Mouse (Mus musculus) lung, postnatal 0 days (tissue): Measurements from ENCODE around the gene Tph2. TPM values are rescaled to one million over a fixed set of nuclear protein-coding genes. Genes with fewer than 3 reads are reported as not detected.

ENCODE experiments used
- ATAC-seq: fragments of 200-750 bp; cut with Nextera tagmentation; 2 replicates; pipeline ENCODE4 v1.8.0; 2017; ENCODE audit warnings: moderate library complexity
- DNase-seq: peaks from one replicate; pipeline ENCODE4 v3.0.0-alpha.2; 2016; ENCODE audit warnings: low spot score
- H3K27ac ChIP-seq: fragments of 300-500 bp; sonication (generic); 2 replicates; pipeline ENCODE4 v1.5.1; 2014; ENCODE audit warnings: antibody characterized with exemption, mild to moderate bottlenecking, low read length, mixed read lengths
- H3K27me3 ChIP-seq: fragments of 300-500 bp; sonication (generic); replicated peaks from 2 replicates; pipeline ENCODE4 v1.6.1; 2014; ENCODE audit warnings: low read length, mixed read lengths; ENCODE audit not compliant: insufficient read depth
- H3K36me3 ChIP-seq: fragments of 300-500 bp; sonication (generic); 2 replicates; pipeline ENCODE4 v1.6.1; 2014; ENCODE audit warnings: low read length, mixed read lengths; ENCODE audit not compliant: insufficient read depth
- H3K4me1 ChIP-seq: fragments of 300-500 bp; sonication (generic); 2 replicates; pipeline ENCODE4 v1.6.1; 2014; ENCODE audit warnings: antibody characterized with exemption, low read depth, low read length, mixed read lengths; ENCODE audit not compliant: insufficient read depth
- H3K4me2 ChIP-seq: fragments of 300-500 bp; sonication (generic); replicated peaks from 2 replicates; pipeline ENCODE4 v1.6.1; 2014; ENCODE audit warnings: low read depth, mild to moderate bottlenecking, low read length, moderate library complexity, mixed read lengths
- H3K4me3 ChIP-seq: fragments of 300-500 bp; sonication (generic); 2 replicates; pipeline ENCODE4 v1.5.1; 2014; ENCODE audit warnings: low read depth, low read length
- H3K9ac ChIP-seq: fragments of 300-500 bp; sonication (generic); replicated peaks from 2 replicates; pipeline ENCODE4 v1.6.1; 2014; ENCODE audit warnings: low read depth, mild to moderate bottlenecking
- H3K9me3 ChIP-seq: fragments of 300-500 bp; sonication (generic); 2 replicates; pipeline ENCODE4 v1.6.1; 2016; ENCODE audit warnings: low read length, mixed read lengths
- CTCF ChIP-seq: IDR thresholded peaks from 2 replicates; pipeline ENCODE4 v1.5.1; 2016; ENCODE audit warnings: antibody characterized with exemption, mild to moderate bottlenecking
- EP300 ChIP-seq: IDR thresholded peaks from 2 replicates; pipeline ENCODE4 v1.6.1; 2016; ENCODE audit warnings: antibody characterized with exemption, mild to moderate bottlenecking, control low read depth
- WGBS: fragments of 180-500 bp; shearing (Covaris S2); extraction: QIAGEN DNeasy Blood & Tissue Kit; methylation state at CpG from one replicate; pipeline ENCODE4 v1.1.7; 2014; 5-methylcytosine and 5-hydroxymethylcytosine counted together
- polyA plus RNA-seq: library from polyadenylated mRNA; unstranded; fragments of >200 nt; fragmentation: Nextera tagmentation; extraction: Ambion mirVana; gene quantifications from 2 replicates; pipeline ENCODE4 v1.2.1, GENCODE M21; 2015

Gene Tph2
- polyA plus RNA-seq, 1 experiment from 2014 or later = 0.05 TPM

DNA sequence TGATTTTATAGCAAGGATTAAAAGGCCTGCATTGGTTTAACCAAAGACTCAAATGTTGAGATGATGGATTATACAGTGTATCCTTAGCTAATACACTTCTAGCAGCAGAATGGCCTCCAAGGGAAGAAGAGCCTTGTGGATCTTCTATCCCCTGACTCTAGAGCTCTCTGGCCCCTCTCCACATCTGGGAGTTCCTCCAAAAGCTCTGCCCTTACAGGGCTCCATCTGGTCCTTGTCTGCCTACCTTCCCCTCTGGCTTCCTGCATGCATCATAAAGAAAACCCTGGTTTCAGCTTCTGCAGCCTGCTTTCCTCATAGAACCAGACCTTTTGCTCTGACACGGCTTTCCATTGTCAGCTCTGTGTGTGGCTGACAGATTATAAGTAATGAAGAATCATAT lies 88.6 kb downstream of the Tph2 start:
- WGBS = 43% methylated on average over 1 of the region's 1 CpGs

GRCm38 (mm10) chr10:115078232-115078631 lies 106.6 kb downstream of the Tph2 start:
- no peaks in the 10 kb centered on the region for H3K27me3 ChIP-seq
- no peak for TF ChIP-seq EP300
- no peak for TF ChIP-seq CTCF
- 62% methylated on average over 3 of the region's 3 CpGs for WGBS
- H3K4me3 ChIP-seq = no peak overlapping the region
- no peak overlapping the region for H3K4me2 ChIP-seq
- H3K27ac ChIP-seq = no peak overlapping the region
- no peak for DNase-seq
- ATAC-seq = no peak
- H3K9me3 ChIP-seq = no peaks in the 10 kb centered on the region
- no peaks in the 10 kb centered on the region for H3K4me1 ChIP-seq
- H3K36me3 ChIP-seq = no peaks in the 10 kb centered on the region
- no peak overlapping the region for H3K9ac ChIP-seq

More for the DNA sequence above, 88.6 kb downstream of the Tph2 start:
- Histone ChIP-seq H3K4me2 (no peak overlapping the region), H3K27me3 (no peaks in the 10 kb centered on the region), H3K36me3 (no peaks in the 10 kb centered on the region), H3K27ac (no peak overlapping the region), H3K4me3 (no peak overlapping the region), H3K9me3 (no peaks in the 10 kb centered on the region), H3K9ac (no peak overlapping the region), H3K4me1 (no peaks in the 10 kb centered on the region)
- TF ChIP-seq CTCF = no peak
- TF ChIP-seq EP300 = no peak
- ATAC-seq (no peak), DNase-seq (no peak)

DNA sequence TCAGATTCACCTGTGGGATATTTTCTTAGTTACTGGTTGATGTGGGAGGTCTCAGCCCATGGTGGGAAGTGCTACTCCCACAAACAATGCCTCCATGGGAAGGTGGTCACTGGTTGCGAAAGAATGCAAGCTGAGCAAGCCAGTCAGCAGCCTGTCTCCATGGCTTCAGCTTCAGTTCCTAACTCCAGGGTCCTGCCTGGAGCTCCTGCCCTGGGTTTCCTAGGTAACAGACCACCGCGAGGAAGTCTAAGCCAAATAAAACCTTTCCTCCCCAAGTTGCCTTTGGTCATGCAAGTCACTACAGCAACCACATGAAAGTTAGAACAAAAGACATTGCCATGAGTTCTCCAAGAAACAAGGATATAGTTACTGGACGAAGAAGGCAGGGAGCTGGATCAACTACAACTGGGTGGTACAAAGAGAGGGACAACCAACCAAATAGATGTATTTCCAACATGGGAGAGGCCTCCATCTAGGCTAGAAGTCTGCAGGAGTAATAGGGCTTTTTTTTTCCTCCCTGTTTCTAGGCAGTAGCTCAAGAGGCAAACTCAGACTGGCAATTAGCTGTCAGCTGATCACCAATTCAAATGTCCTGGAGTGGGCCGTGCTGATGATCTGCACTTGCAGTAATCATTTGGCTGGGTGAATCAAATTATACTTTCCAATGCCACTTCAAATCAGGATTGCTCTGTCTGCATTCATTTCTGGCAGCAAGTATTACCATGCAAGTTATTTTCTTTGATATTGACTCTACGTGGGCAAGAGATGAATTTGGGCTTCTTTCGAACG lies 115.5 kb downstream of the Tph2 start:
- ATAC-seq (no peak), DNase-seq (no peak)
- Histone ChIP-seq H3K4me1 (no peaks in the 10 kb centered on the region), H3K4me3 (no peak overlapping the region), H3K4me2 (no peak overlapping the region), H3K36me3 (no peaks in the 10 kb centered on the region), H3K9ac (no peak overlapping the region), H3K9me3 (no peaks in the 10 kb centered on the region), H3K27ac (no peak overlapping the region), H3K27me3 (no peaks in the 10 kb centered on the region)
- 82% methylated on average over 8 of the region's 8 CpGs for WGBS
- TF ChIP-seq EP300 (no peak), CTCF (no peak)

DNA sequence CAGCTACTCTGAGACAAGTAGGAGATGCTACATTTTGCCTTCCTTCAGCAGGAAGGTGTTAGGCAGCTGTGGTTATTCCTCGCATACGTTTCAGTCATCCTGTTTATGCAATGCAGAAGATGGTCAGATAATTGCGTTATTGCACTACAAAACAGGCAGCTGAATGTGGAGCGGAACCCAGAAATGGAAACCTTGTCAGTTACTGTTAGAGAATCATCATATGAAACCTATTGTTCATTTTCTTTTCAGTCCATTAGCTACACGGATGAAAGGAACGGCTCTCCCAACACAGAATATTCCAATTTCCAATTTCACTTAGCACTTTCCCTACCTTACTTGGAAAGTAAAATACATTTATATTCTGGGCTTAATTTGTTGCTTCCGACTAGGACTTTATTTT lies 120.9 kb downstream of the Tph2 start:
- ATAC-seq = no peak
- H3K36me3 ChIP-seq = no peaks in the 10 kb centered on the region
- H3K9me3 ChIP-seq = no peaks in the 10 kb centered on the region
- H3K4me3 ChIP-seq = no peak overlapping the region
- TF ChIP-seq EP300 (no peak), CTCF (no peak)
- H3K4me1 ChIP-seq = no peaks in the 10 kb centered on the region
- H3K27me3 ChIP-seq = no peaks in the 10 kb centered on the region
- H3K9ac ChIP-seq = no peak overlapping the region
- 66% methylated on average over 7 of the region's 7 CpGs for WGBS
- H3K4me2 ChIP-seq = no peak overlapping the region
- no peak for DNase-seq
- no peak overlapping the region for H3K27ac ChIP-seq

- no peaks in the 10 kb centered on the region for H3K9me3 ChIP-seq
- ATAC-seq = no peak
- H3K27ac ChIP-seq = no peak overlapping the region
- no peak overlapping the region for H3K9ac ChIP-seq
- no peak for TF ChIP-seq EP300
- no peak for TF ChIP-seq CTCF
- no peaks in the 10 kb centered on the region for H3K36me3 ChIP-seq
- no peaks in the 10 kb centered on the region for H3K27me3 ChIP-seq
- H3K4me2 ChIP-seq = no peak overlapping the region
- H3K4me1 ChIP-seq = no peaks in the 10 kb centered on the region
- WGBS = 41% methylated on average over 2 of the region's 2 CpGs
- DNase-seq = no peak
- no peak overlapping the region for H3K4me3 ChIP-seq
Measured at GRCm38 (mm10) chr10:115061498-115061897, 123.3 kb downstream of the Tph2 start.

DNA sequence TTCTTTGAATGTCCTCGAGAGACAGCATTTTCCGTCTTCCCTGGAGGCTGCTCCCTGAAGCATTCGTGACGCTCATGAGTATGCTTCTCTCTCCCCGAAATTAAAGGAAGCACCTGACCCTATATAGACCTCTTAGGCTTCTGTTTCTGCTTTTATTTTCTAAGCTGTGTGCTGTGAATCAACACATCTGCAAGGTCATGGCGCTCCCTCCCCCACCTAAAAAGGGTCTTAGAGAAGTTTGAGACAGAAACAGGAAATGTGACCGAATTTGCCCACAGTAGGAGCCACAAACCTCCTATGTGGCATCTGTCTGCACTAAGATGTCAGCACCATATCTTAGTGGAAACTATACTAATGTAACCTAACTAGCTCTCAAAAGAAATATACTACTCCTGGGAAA lies 124.1 kb downstream of the Tph2 start:
- 52% methylated on average over 7 of the region's 7 CpGs for WGBS

More for the DNA sequence above, 124.1 kb downstream of the Tph2 start:
- Histone ChIP-seq H3K9me3 (no peaks in the 10 kb centered on the region), H3K4me3 (no peak overlapping the region), H3K27ac (no peak overlapping the region), H3K4me1 (no peaks in the 10 kb centered on the region), H3K36me3 (no peaks in the 10 kb centered on the region), H3K4me2 (no peak overlapping the region), H3K9ac (no peak overlapping the region), H3K27me3 (no peaks in the 10 kb centered on the region)
- ATAC-seq (no peak), DNase-seq (no peak)
- TF ChIP-seq CTCF (no peak), EP300 (no peak)
